Mouse (Mus musculus): ENCODE measurements around the gene Fbxo2.

DNA sequence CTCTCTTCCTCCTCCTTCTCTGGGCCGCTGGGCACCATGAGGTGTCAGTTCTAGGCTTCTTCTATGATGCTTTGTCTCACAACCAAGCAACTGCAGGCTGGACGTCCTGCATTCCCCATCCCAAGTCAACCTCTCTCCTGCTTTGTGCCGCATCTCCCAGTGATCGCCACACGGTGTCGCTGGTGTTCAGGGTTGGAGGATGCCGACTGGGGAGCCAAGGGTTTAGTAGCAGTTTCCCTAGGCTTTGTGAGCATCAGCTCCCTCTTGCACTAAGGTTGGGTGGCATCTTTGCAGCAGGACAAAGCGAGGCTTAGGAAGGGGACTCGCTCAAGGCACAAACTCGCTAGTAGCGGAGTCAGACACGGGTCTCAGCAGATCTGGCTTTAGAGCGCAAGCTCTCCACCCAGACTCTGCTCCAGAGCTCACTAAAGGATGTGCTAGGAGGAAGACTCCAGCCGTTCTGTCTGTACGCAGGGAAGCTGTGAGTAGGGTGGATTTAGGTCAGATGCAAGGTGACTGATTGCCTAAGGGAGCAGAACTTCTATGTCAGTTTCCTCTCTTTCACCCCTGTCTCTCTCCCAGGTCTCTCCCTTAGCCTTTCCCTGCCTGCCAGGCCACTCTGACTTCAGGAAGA, 45.5 kb upstream of the Fbxo2 start:
- TF ChIP-seq CTCF (conservative IDR thresholded peaks at IDR 0.05; ENCODE audit: insufficient read depth, insufficient read length, low read depth, low read length) (peak; percentile 100), POLR2A (IDR thresholded peaks at IDR 0.05; ENCODE audit: low read depth, low read length) (no peak)
